Mouse (Mus musculus): Measurements from ENCODE around the gene Tmem82. TPM values are rescaled to one million over a fixed set of nuclear protein-coding genes. Genes with fewer than 3 reads are reported as not detected.
"Not testable (repeated sequence)": the region's sequence is repeated elsewhere in the genome, so short reads cannot be mapped to it uniquely, and the experiment has no call there.

Gene Tmem82
- polyA plus RNA-seq, 1 experiment from 2014 or later: 0.50 TPM

- Histone ChIP-seq H3K4me3 (ENCODE audit: low read depth, low read length) (no peak overlapping the region), H3K36me3 (ENCODE audit: control insufficient read depth, insufficient read depth, low read length) (no peaks in the 10 kb centered on the region), H3K27ac (ENCODE audit: low read depth, low read length) (no peak overlapping the region), H3K4me1 (ENCODE audit: control insufficient read depth, insufficient read depth, low read length) (no peaks in the 10 kb centered on the region), H3K9me3 (ENCODE audit: control insufficient read depth, low read length) (no peaks in the 10 kb centered on the region), H3K27me3 (ENCODE audit: control insufficient read depth, insufficient read depth, low read length) (no peaks in the 10 kb centered on the region), H3K4me2 (ENCODE audit: low read depth) (no peak overlapping the region), H3K9ac (ENCODE audit: low read length) (no peak overlapping the region)
- WGBS: 61% methylated on average over 6 of the region's 6 CpGs
- ATAC-seq (ENCODE audit: insufficient read depth, low FRiP score, low TSS enrichment) (no peak), DNase-seq (ENCODE audit: low spot score) (no peak)
These were observed 47.1 kb downstream of the Tmem82 start for GRCm38 (mm10) chr4:141571337-141571739.

- Histone ChIP-seq H3K4me1 (ENCODE audit: control insufficient read depth, insufficient read depth, low read length) (no peaks in the 10 kb centered on the region), H3K4me2 (ENCODE audit: low read depth) (no peak overlapping the region), H3K27ac (ENCODE audit: low read depth, low read length) (no peak overlapping the region), H3K27me3 (ENCODE audit: control insufficient read depth, insufficient read depth, low read length) (no peaks in the 10 kb centered on the region), H3K9ac (ENCODE audit: low read length) (no peak overlapping the region), H3K9me3 (ENCODE audit: control insufficient read depth, low read length) (no peaks in the 10 kb centered on the region), H3K4me3 (ENCODE audit: low read depth, low read length) (no peak overlapping the region), H3K36me3 (ENCODE audit: control insufficient read depth, insufficient read depth, low read length) (no peaks in the 10 kb centered on the region)
- WGBS: 83% methylated on average over 1 of the region's 1 CpGs
- ATAC-seq (ENCODE audit: insufficient read depth, low FRiP score, low TSS enrichment) (no peak), DNase-seq (ENCODE audit: low spot score) (no peak)
These were observed 47.6 kb downstream of the Tmem82 start for GRCm38 (mm10) chr4:141570821-141571220.

GRCm38 (mm10) chr4:141570004-141570403 lies 48.4 kb downstream of the Tmem82 start:
- H3K9ac ChIP-seq (ENCODE audit: low read length): no peak overlapping the region
- 55% methylated on average over 6 of the region's 6 CpGs for whole genome bisulfite sequencing
- no peaks in the 10 kb centered on the region for H3K36me3 ChIP-seq (ENCODE audit: control insufficient read depth, insufficient read depth, low read length)
- DNase-seq (ENCODE audit: low spot score): no peak
- no peaks in the 10 kb centered on the region for H3K9me3 ChIP-seq (ENCODE audit: control insufficient read depth, low read length)
- H3K27ac ChIP-seq (ENCODE audit: low read depth, low read length): no peak overlapping the region
- ATAC-seq (ENCODE audit: insufficient read depth, low FRiP score, low TSS enrichment): no peak
- no peak overlapping the region for H3K4me2 ChIP-seq (ENCODE audit: low read depth)
- no peak overlapping the region for H3K4me3 ChIP-seq (ENCODE audit: low read depth, low read length)
- H3K4me1 ChIP-seq (ENCODE audit: control insufficient read depth, insufficient read depth, low read length): no peaks in the 10 kb centered on the region
- H3K27me3 ChIP-seq (ENCODE audit: control insufficient read depth, insufficient read depth, low read length): no peaks in the 10 kb centered on the region

GRCm38 (mm10) chr4:141568966-141569365 lies 49.5 kb downstream of the Tmem82 start:
- H3K27me3 ChIP-seq (ENCODE audit: control insufficient read depth, insufficient read depth, low read length): no peaks in the 10 kb centered on the region
- H3K27ac ChIP-seq (ENCODE audit: low read depth, low read length): no peak overlapping the region
- ATAC-seq (ENCODE audit: insufficient read depth, low FRiP score, low TSS enrichment) (no peak), DNase-seq (ENCODE audit: low spot score) (no peak)
- no peaks in the 10 kb centered on the region for H3K36me3 ChIP-seq (ENCODE audit: control insufficient read depth, insufficient read depth, low read length)
- H3K9ac ChIP-seq (ENCODE audit: low read length): no peak overlapping the region
- no peaks in the 10 kb centered on the region for H3K9me3 ChIP-seq (ENCODE audit: control insufficient read depth, low read length)
- WGBS: 93% methylated on average over 5 of the region's 5 CpGs
- H3K4me1 ChIP-seq (ENCODE audit: control insufficient read depth, insufficient read depth, low read length): no peaks in the 10 kb centered on the region
- no peak overlapping the region for H3K4me3 ChIP-seq (ENCODE audit: low read depth, low read length)
- H3K4me2 ChIP-seq (ENCODE audit: low read depth): no peak overlapping the region

GRCm38 (mm10) chr4:141567174-141567573 lies 51.3 kb downstream of the Tmem82 start:
- not testable (repeated sequence) for H3K9me3 ChIP-seq (ENCODE audit: control insufficient read depth, low read length); H3K27me3 ChIP-seq (ENCODE audit: control insufficient read depth, insufficient read depth, low read length); H3K4me2 ChIP-seq (ENCODE audit: low read depth); H3K4me3 ChIP-seq (ENCODE audit: low read depth, low read length); H3K9ac ChIP-seq (ENCODE audit: low read length); H3K36me3 ChIP-seq (ENCODE audit: control insufficient read depth, insufficient read depth, low read length); ATAC-seq (ENCODE audit: insufficient read depth, low FRiP score, low TSS enrichment); H3K4me1 ChIP-seq (ENCODE audit: control insufficient read depth, insufficient read depth, low read length); H3K27ac ChIP-seq (ENCODE audit: low read depth, low read length); DNase-seq (ENCODE audit: low spot score)
- 86% methylated on average over 7 of the region's 7 CpGs for WGBS

GRCm38 (mm10) chr4:141566187-141566586 lies 52.2 kb downstream of the Tmem82 start:
- Histone ChIP-seq H3K27ac (ENCODE audit: low read depth, low read length) (no peak overlapping the region), H3K9ac (ENCODE audit: low read length) (no peak overlapping the region), H3K4me1 (ENCODE audit: control insufficient read depth, insufficient read depth, low read length) (no peaks in the 10 kb centered on the region), H3K9me3 (ENCODE audit: control insufficient read depth, low read length) (no peaks in the 10 kb centered on the region), H3K4me3 (ENCODE audit: low read depth, low read length) (no peak overlapping the region), H3K4me2 (ENCODE audit: low read depth) (no peak overlapping the region), H3K27me3 (ENCODE audit: control insufficient read depth, insufficient read depth, low read length) (no peaks in the 10 kb centered on the region), H3K36me3 (ENCODE audit: control insufficient read depth, insufficient read depth, low read length) (no peaks in the 10 kb centered on the region)
- no peak for ATAC-seq (ENCODE audit: insufficient read depth, low FRiP score, low TSS enrichment)
- DNase-seq (ENCODE audit: low spot score): no peak
- WGBS: 88% methylated on average over 6 of the region's 6 CpGs

GRCm38 (mm10) chr4:141565325-141565724 lies 53.1 kb downstream of the Tmem82 start:
- Histone ChIP-seq H3K4me1 (ENCODE audit: control insufficient read depth, insufficient read depth, low read length) (no peaks in the 10 kb centered on the region), H3K4me2 (ENCODE audit: low read depth) (no peak overlapping the region), H3K9me3 (ENCODE audit: control insufficient read depth, low read length) (no peaks in the 10 kb centered on the region), H3K9ac (ENCODE audit: low read length) (no peak overlapping the region), H3K27me3 (ENCODE audit: control insufficient read depth, insufficient read depth, low read length) (no peaks in the 10 kb centered on the region), H3K36me3 (ENCODE audit: control insufficient read depth, insufficient read depth, low read length) (no peaks in the 10 kb centered on the region), H3K27ac (ENCODE audit: low read depth, low read length) (no peak overlapping the region), H3K4me3 (ENCODE audit: low read depth, low read length) (no peak overlapping the region)
- ATAC-seq (ENCODE audit: insufficient read depth, low FRiP score, low TSS enrichment): no peak
- WGBS: 51% methylated on average over 7 of the region's 7 CpGs
- no peak for DNase-seq (ENCODE audit: low spot score)

- no peaks in the 10 kb centered on the region for H3K9me3 ChIP-seq (ENCODE audit: control insufficient read depth, low read length)
- H3K4me1 ChIP-seq (ENCODE audit: control insufficient read depth, insufficient read depth, low read length): no peaks in the 10 kb centered on the region
- H3K4me2 ChIP-seq (ENCODE audit: low read depth): no peak overlapping the region
- 80% methylated on average over 3 of the region's 3 CpGs for WGBS
- H3K27me3 ChIP-seq (ENCODE audit: control insufficient read depth, insufficient read depth, low read length): no peaks in the 10 kb centered on the region
- DNase-seq (ENCODE audit: low spot score) (no peak), ATAC-seq (ENCODE audit: insufficient read depth, low FRiP score, low TSS enrichment) (no peak)
- no peaks in the 10 kb centered on the region for H3K36me3 ChIP-seq (ENCODE audit: control insufficient read depth, insufficient read depth, low read length)
- H3K9ac ChIP-seq (ENCODE audit: low read length): no peak overlapping the region
- no peak overlapping the region for H3K4me3 ChIP-seq (ENCODE audit: low read depth, low read length)
- no peak overlapping the region for H3K27ac ChIP-seq (ENCODE audit: low read depth, low read length)
These were observed 53.8 kb downstream of the Tmem82 start for GRCm38 (mm10) chr4:141564660-141565059.

- WGBS: 82% methylated on average over 4 of the region's 4 CpGs
- Histone ChIP-seq H3K27me3 (ENCODE audit: control insufficient read depth, insufficient read depth, low read length) (no peaks in the 10 kb centered on the region), H3K4me1 (ENCODE audit: control insufficient read depth, insufficient read depth, low read length) (no peaks in the 10 kb centered on the region), H3K36me3 (ENCODE audit: control insufficient read depth, insufficient read depth, low read length) (no peaks in the 10 kb centered on the region), H3K4me2 (ENCODE audit: low read depth) (no peak overlapping the region), H3K9me3 (ENCODE audit: control insufficient read depth, low read length) (no peaks in the 10 kb centered on the region), H3K27ac (ENCODE audit: low read depth, low read length) (no peak overlapping the region), H3K9ac (ENCODE audit: low read length) (no peak overlapping the region), H3K4me3 (ENCODE audit: low read depth, low read length) (no peak overlapping the region)
- ATAC-seq (ENCODE audit: insufficient read depth, low FRiP score, low TSS enrichment): no peak
- no peak for DNase-seq (ENCODE audit: low spot score)
These were observed 54.2 kb downstream of the Tmem82 start for GRCm38 (mm10) chr4:141564209-141564608.
